Mouse (Mus musculus) right cerebral cortex, adult 18-20 months (tissue): Measurements from ENCODE around the gene Camk2n1.

Source experiments
- DNase-seq: peaks from one replicate; pipeline ENCODE4 v3.0.0; 2022; ENCODE audit warnings: mixed read lengths

The Camk2n1 gene

GRCm38 (mm10) chr4:138447827-138448602, 6.1 kb upstream of the Camk2n1 start:
- DNase-seq, result no peak

- no peak for DNase-seq
Observed at GRCm38 (mm10) chr4:138448872-138449615, 5.1 kb upstream of the Camk2n1 start.

GRCm38 (mm10) chr4:138449636-138450314, 4.3 kb upstream of the Camk2n1 start:
- no peak for DNase-seq

- DNase-seq, result no peak
Observed at GRCm38 (mm10) chr4:138452306-138453096, 1.6 kb upstream of the Camk2n1 start.

- no peak for DNase-seq
Observed at GRCm38 (mm10) chr4:138453097-138453752, 889 bp upstream of the Camk2n1 start.

GRCm38 (mm10) chr4:138454571-138455140, 542 bp downstream of the Camk2n1 start:
- peak; percentile 85 for DNase-seq

GRCm38 (mm10) chr4:138455141-138455955, 1.2 kb downstream of the Camk2n1 start:
- DNase-seq, result no peak

GRCm38 (mm10) chr4:138455956-138456341, 1.8 kb downstream of the Camk2n1 start:
- no peak for DNase-seq

GRCm38 (mm10) chr4:138456536-138456935, 2.4 kb downstream of the Camk2n1 start:
- DNase-seq, result no peak

GRCm38 (mm10) chr4:138457091-138457490, 3.0 kb downstream of the Camk2n1 start:
- no peak for DNase-seq

- no peak for DNase-seq
Observed at GRCm38 (mm10) chr4:138458171-138458570, 4.1 kb downstream of the Camk2n1 start.

- no peak for DNase-seq
Observed at GRCm38 (mm10) chr4:138458735-138459440, 4.8 kb downstream of the Camk2n1 start.

- DNase-seq, result no peak
Observed at GRCm38 (mm10) chr4:138459775-138460174, 5.7 kb downstream of the Camk2n1 start.

GRCm38 (mm10) chr4:138460910-138461309, 6.8 kb downstream of the Camk2n1 start:
- no peak for DNase-seq

- no peak for DNase-seq
Observed at GRCm38 (mm10) chr4:138461471-138461870, 7.4 kb downstream of the Camk2n1 start.

GRCm38 (mm10) chr4:138462971-138463831, 9.1 kb downstream of the Camk2n1 start:
- peak; percentile 75 for DNase-seq

- DNase-seq, result peak; percentile 69
Observed at GRCm38 (mm10) chr4:138463832-138464487, 9.8 kb downstream of the Camk2n1 start.

- DNase-seq, result no peak
Observed at GRCm38 (mm10) chr4:138464667-138465353, 10.7 kb downstream of the Camk2n1 start.
